Mouse (Mus musculus) cerebellum, adult 2 months (tissue): ENCODE results near the gene Mef2d.

Experiments
- CTCF ChIP-seq: fragments of 200-500 bp; IDR thresholded peaks from 2 replicates; pipeline ENCODE4 v1.5.1; 2011; ENCODE audit warnings: low read depth, mild to moderate bottlenecking, control low read depth, low read length, moderate library complexity, borderline replicate concordance; ENCODE audit not compliant: insufficient read depth
- POLR2A ChIP-seq: fragments of 200-500 bp; IDR thresholded peaks from 2 replicates; pipeline ENCODE4 v1.6.1; 2011; ENCODE audit warnings: low read length, control low read depth, borderline replicate concordance; ENCODE audit not compliant: insufficient read depth

DNA sequence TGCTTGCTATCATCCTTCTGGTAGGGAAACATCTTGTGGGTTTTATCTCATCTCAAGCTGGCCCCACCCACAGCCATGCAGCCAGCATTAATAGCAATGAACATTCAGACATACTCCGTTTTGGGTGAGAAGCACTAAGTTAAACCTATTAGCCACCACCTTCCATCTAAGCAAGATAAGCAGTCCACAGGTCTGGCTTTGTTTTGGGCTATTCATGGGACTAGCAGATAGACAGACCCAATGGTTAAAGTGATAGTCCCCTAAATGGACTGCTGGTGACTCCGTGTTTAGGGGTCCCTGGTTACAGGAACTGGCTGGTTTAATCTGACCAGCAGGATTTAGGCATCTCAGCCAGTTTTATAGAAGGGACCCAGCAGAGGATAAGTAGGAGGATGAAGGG lies 70.8 kb downstream of the Mef2d start:
- TF ChIP-seq CTCF (no peak), POLR2A (no peak)
